Comparison of ENCODE assay signal across 8 mouse cellular contexts in genomic region chr9:94727457-94727856, GRCm38 (mm10). TPM values are rescaled to one million over a fixed set of nuclear protein-coding genes. Genes with fewer than 3 reads are reported as not detected.
A peak's percentile ranks its signal among the peaks of the same experiment; 100 is the strongest.
DNase-seq lines count a peak whose midpoint lies in the region; TF ChIP-seq lines count a peak whose summit lies in the region.

No protein-coding gene starts in this region.

- H3K9me3 ChIP-seq in MEL (replicated peaks; ENCODE audit: insufficient read depth, low read length), result no peaks in the 10 kb centered on the region

- no peak overlapping the region for H3K9ac ChIP-seq in MEL (ENCODE audit: control insufficient read depth, low read depth, low read length, poor library complexity, severe bottlenecking)

- intact Hi-C loops in left cerebral cortex, adult 2 months (cut with DNase I), result loop anchor here (5.0 kb wide), 1 partner anchor 190 kb away; the partner anchor contains the start of gene 1190002N15Rik
- intact Hi-C loops in left cerebral cortex, postnatal 10 days (cut with DNase I), result no loop called here

- no peak overlapping the region for H3K4me3 ChIP-seq in left cerebral cortex, adult 2 months
- no peak overlapping the region for H3K4me3 ChIP-seq in MEL (ENCODE audit: control insufficient read depth in 1 of 2, insufficient read depth in 1 of 2, low read depth in 2 of 2, low read length in 2 of 2)

- no peaks in the 10 kb centered on the region for H3K4me1 ChIP-seq in MEL (ENCODE audit: control insufficient read depth in 1 of 2, insufficient read depth in 2 of 2, low read length in 2 of 2)

- H3K36me3 ChIP-seq in MEL (ENCODE audit: control insufficient read depth in 1 of 2, insufficient read depth in 2 of 2, low read length in 2 of 2), result no peaks in the 10 kb centered on the region
- H3K36me3 ChIP-seq in splenic B cell, adult 2 months (ENCODE audit: control insufficient read depth, insufficient read depth, low read length, poor library complexity, severe bottlenecking), result no peaks in the 10 kb centered on the region

- TF ChIP-seq EP300 in MEL (IDR thresholded peaks at IDR 0.05; ENCODE audit: low read depth in 1 of 2, low read length in 2 of 2), result no peak

- peak; percentile 64 for TF ChIP-seq CTCF in left cerebral cortex, adult 2 months (IDR thresholded peaks at IDR 0.05)
- TF ChIP-seq CTCF in MEL (IDR thresholded peaks at IDR 0.05 in 2 of 3, conservative IDR thresholded peaks at IDR 0.05 in 1 of 3; ENCODE audit: control insufficient read depth in 1 of 3, insufficient read depth in 1 of 3, low read depth in 2 of 3, low read length in 3 of 3, poor library complexity in 1 of 3, severe bottlenecking in 1 of 3), result peak; percentile 34 to 71 (median 67)

- no peak for TF ChIP-seq POLR2A in MEL (IDR thresholded peaks at IDR 0.05; ENCODE audit: control insufficient read depth in 1 of 2, insufficient read depth in 1 of 2, low read depth in 1 of 2, low read length in 2 of 2, poor library complexity in 1 of 2)

- no peaks in the 10 kb centered on the region for H3K79me2 ChIP-seq in MEL (ENCODE audit: control insufficient read depth, insufficient read depth, low read length, poor library complexity)

- H3K27me3 ChIP-seq in MEL (ENCODE audit: control insufficient read depth in 1 of 2, insufficient read depth in 2 of 2, low read length in 2 of 2), result no peaks in the 10 kb centered on the region
- H3K27me3 ChIP-seq in splenic B cell, adult 2 months (ENCODE audit: control insufficient read depth, insufficient read depth, low read length, poor library complexity, severe bottlenecking), result no peaks in the 10 kb centered on the region

- DNase-seq in left cerebral cortex, adult 2 months (ENCODE audit: extremely low spot score in 1 of 2, low spot score in 2 of 2), result no peak
- DNase-seq in left cerebral cortex, postnatal 10 days (ENCODE audit: extremely low spot score in 1 of 2, low spot score in 2 of 2), result no peak
- DNase-seq in MEL (ENCODE audit: low read depth, low spot score), result peak; percentile 51
- peak; percentile 10 for DNase-seq in c-Kit-positive CD71-negative TER-119-negative erythroid progenitor cells, embryonic 14.5 days (ENCODE audit: low read depth)
- peak; percentile 17 for DNase-seq in heart, postnatal 4 days
- peak; percentile 26 for DNase-seq in splenic B cell, adult 2 months (ENCODE audit: low read depth, low spot score)
- DNase-seq in gastrocnemius, postnatal 25 days, result no peak
- DNase-seq in ovary, postnatal 10 days (ENCODE audit: low spot score), result no peak

- TF ChIP-seq RAD21 in MEL (IDR thresholded peaks at IDR 0.05; ENCODE audit: low read depth, low read length), result peak; percentile 89

- H3K27ac ChIP-seq in left cerebral cortex, adult 2 months, result no peak overlapping the region
- H3K27ac ChIP-seq in MEL (ENCODE audit: control insufficient read depth, low read depth, low read length), result no peak overlapping the region

TF ChIP-seq in MEL, 35 proteins besides CTCF, POLR2A, EP300 and RAD21:
- TF ChIP-seq ETS1 (IDR thresholded peaks at IDR 0.05; ENCODE audit: low read depth, low read length), result no peak
- TF ChIP-seq POLR2AphosphoS5 (IDR thresholded peaks at IDR 0.05; ENCODE audit: borderline replicate concordance, low read depth, low read length), result no peak
- peak; percentile 85 for TF ChIP-seq SMC3 (IDR thresholded peaks at IDR 0.05; ENCODE audit: low read depth, low read length)
- TF ChIP-seq ZC3H11A (IDR thresholded peaks at IDR 0.05; ENCODE audit: low read depth, low read length), result peak; percentile 85

RNA-seq across cellular contexts. Expression of gene Slc9a9, which starts 57.7 kb away (rescaled TPM):
- 10 to 100 TPM; 23.1 to 23.7 TPM for total RNA-seq in left cerebral cortex, adult 2 months (2021)
- total RNA-seq in left cerebral cortex, postnatal 10 days (2021), result 10 to 100 TPM; 13.8 to 15.5 TPM
- 0.46 and 1.4 TPM in 2 replicates for total RNA-seq in MEL (2012; rRNA removed)
- under 1 TPM in 1 of 2 experiments, not detected in 1; 0.71 TPM for polyA plus RNA-seq in MEL (2012; ENCODE audit: insufficient read depth in 1 of 2, insufficient read length in 2 of 2, low read depth in 1 of 2, low replicate concordance in 2 of 2, missing spikeins in 1 of 2)
- 1 to 10 TPM; 2.6 to 2.7 TPM for total RNA-seq in heart, postnatal 4 days (2021)
- 1 to 10 TPM; 2.5 to 2.9 TPM for total RNA-seq in gastrocnemius, postnatal 25 days (2021)

Comparison
In these comparisons a context has a peak if more than half of its experiments do, and no peak if none do; other contexts are left out.
1. DNase-seq: peak in MEL (single experiment), c-Kit-positive CD71-negative TER-119-negative erythroid progenitor cells, embryonic 14.5 days (single experiment), heart, postnatal 4 days (single experiment) and splenic B cell, adult 2 months (single experiment); none in left cerebral cortex, adult 2 months (0 of 2), left cerebral cortex, postnatal 10 days (0 of 2), gastrocnemius, postnatal 25 days (single experiment) and ovary, postnatal 10 days (single experiment).